Mouse (Mus musculus) bone marrow macrophage, adult 2 months (primary cell): ENCODE results near the gene Mapre1.

ENCODE experiments used
- CTCF ChIP-seq: IDR thresholded peaks from 2 replicates; pipeline ENCODE4 v1.5.1; 2012; ENCODE audit warnings: low read depth, mild to moderate bottlenecking, low read length, moderate library complexity
- POLR2A ChIP-seq: IDR thresholded peaks from 2 replicates; pipeline ENCODE4 v1.6.1; 2012; ENCODE audit warnings: mild to moderate bottlenecking, low read depth, low read length, borderline replicate concordance

- TF ChIP-seq POLR2A, result no peak
- TF ChIP-seq CTCF, result no peak
Observed at GRCm38 (mm10) chr2:153696352-153696751, 44.7 kb upstream of the Mapre1 start, which contains the start of gene Dnmt3c.
